Mouse (Mus musculus): Measurements from ENCODE around the gene Ascl4.

DNA sequence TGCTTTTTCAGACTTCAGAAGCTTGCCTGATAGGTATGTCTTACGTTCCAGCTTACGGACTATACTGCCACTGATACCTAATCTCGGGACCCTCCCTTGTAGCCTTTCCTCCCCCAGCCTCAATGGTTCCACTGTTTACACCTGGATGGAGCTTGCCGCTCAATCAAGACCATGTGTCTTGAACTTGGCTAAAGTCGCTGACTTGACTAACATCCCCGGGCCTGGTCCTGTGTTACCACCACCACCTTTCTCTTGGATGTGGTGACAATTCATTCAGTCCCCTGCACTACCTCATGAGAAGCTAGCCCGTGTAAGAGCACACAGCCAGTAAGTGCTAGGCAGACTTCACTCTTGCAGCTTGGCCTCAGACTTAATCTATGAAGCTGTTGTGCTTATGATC lies 36.8 kb downstream of the Ascl4 start:
- TF ChIP-seq EP300 (IDR thresholded peaks at IDR 0.05; ENCODE audit: low read depth): no peak
- no peak for TF ChIP-seq CTCF (IDR thresholded peaks at IDR 0.05; ENCODE audit: low read depth)

All from liver, embryonic 14.5 days (tissue).